Mouse (Mus musculus): ENCODE data around the gene Xpot. TPM values are rescaled to one million over a fixed set of nuclear protein-coding genes. Genes with fewer than 3 reads are reported as not detected.

The Xpot gene
- polyA plus RNA-seq, 1 experiment from 2014 or later: 61.9 TPM

- H3K27me3 ChIP-seq (ENCODE audit: control insufficient read depth, insufficient read depth, low read length): no peaks in the 10 kb centered on the region
- no peak for ATAC-seq (ENCODE audit: insufficient number of reproducible peaks, low FRiP score, low TSS enrichment, low read depth)
- H3K9ac ChIP-seq (ENCODE audit: low read length): no peak overlapping the region
- H3K4me2 ChIP-seq (ENCODE audit: low read depth, severe bottlenecking): no peak overlapping the region
- H3K36me3 ChIP-seq (ENCODE audit: control insufficient read depth, insufficient read depth, low read length): peaks cover 16% of the 10 kb centered on the region; the same call in 1 of the 2 replicates
- 80% methylated on average over 2 of the region's 2 CpGs for WGBS
- H3K4me1 ChIP-seq (ENCODE audit: control insufficient read depth, insufficient read depth, low read length): no peaks in the 10 kb centered on the region
- H3K27ac ChIP-seq (replicated peaks; ENCODE audit: low read depth, low read length): no peak overlapping the region
- H3K4me3 ChIP-seq (ENCODE audit: low read depth, low read length): no peak overlapping the region
- no peaks in the 10 kb centered on the region for H3K9me3 ChIP-seq (ENCODE audit: control insufficient read depth, low read length)
- DNase-seq (ENCODE audit: low spot score): no peak
Measured at GRCm38 (mm10) chr10:121558231-121558630, 67.9 kb downstream of the Xpot start.

GRCm38 (mm10) chr10:121556263-121556662 lies 69.9 kb downstream of the Xpot start:
- no peak for ATAC-seq (ENCODE audit: insufficient number of reproducible peaks, low FRiP score, low TSS enrichment, low read depth)
- no peak for DNase-seq (ENCODE audit: low spot score)
- Histone ChIP-seq H3K27me3 (ENCODE audit: control insufficient read depth, insufficient read depth, low read length) (no peaks in the 10 kb centered on the region), H3K4me2 (ENCODE audit: low read depth, severe bottlenecking) (no peak overlapping the region), H3K9me3 (ENCODE audit: control insufficient read depth, low read length) (no peaks in the 10 kb centered on the region), H3K27ac (replicated peaks; ENCODE audit: low read depth, low read length) (no peak overlapping the region), H3K9ac (ENCODE audit: low read length) (no peak overlapping the region), H3K36me3 (ENCODE audit: control insufficient read depth, insufficient read depth, low read length) (peaks cover 22% of the 10 kb centered on the region; the same call in 1 of the 2 replicates), H3K4me3 (ENCODE audit: low read depth, low read length) (no peak overlapping the region), H3K4me1 (ENCODE audit: control insufficient read depth, insufficient read depth, low read length) (no peaks in the 10 kb centered on the region)
- 79% methylated on average over 6 of the region's 6 CpGs for WGBS

GRCm38 (mm10) chr10:121550334-121550733 lies 75.8 kb downstream of the Xpot start:
- Histone ChIP-seq H3K4me3 (ENCODE audit: low read depth, low read length) (no peak overlapping the region), H3K36me3 (ENCODE audit: control insufficient read depth, insufficient read depth, low read length) (peaks cover 30% of the 10 kb centered on the region; the same call in 1 of the 2 replicates), H3K27ac (replicated peaks; ENCODE audit: low read depth, low read length) (no peak overlapping the region), H3K9me3 (ENCODE audit: control insufficient read depth, low read length) (no peaks in the 10 kb centered on the region), H3K27me3 (ENCODE audit: control insufficient read depth, insufficient read depth, low read length) (no peaks in the 10 kb centered on the region), H3K9ac (ENCODE audit: low read length) (no peak overlapping the region), H3K4me1 (ENCODE audit: control insufficient read depth, insufficient read depth, low read length) (no peaks in the 10 kb centered on the region), H3K4me2 (ENCODE audit: low read depth, severe bottlenecking) (no peak overlapping the region)
- no peak for ATAC-seq (ENCODE audit: insufficient number of reproducible peaks, low FRiP score, low TSS enrichment, low read depth)
- DNase-seq (ENCODE audit: low spot score): no peak
- WGBS: 84% methylated on average over 9 of the region's 9 CpGs

GRCm38 (mm10) chr10:121549670-121550069 lies 76.5 kb downstream of the Xpot start:
- no peak for DNase-seq (ENCODE audit: low spot score)
- Histone ChIP-seq H3K4me2 (ENCODE audit: low read depth, severe bottlenecking) (no peak overlapping the region), H3K27ac (replicated peaks; ENCODE audit: low read depth, low read length) (no peak overlapping the region), H3K27me3 (ENCODE audit: control insufficient read depth, insufficient read depth, low read length) (no peaks in the 10 kb centered on the region), H3K4me1 (ENCODE audit: control insufficient read depth, insufficient read depth, low read length) (no peaks in the 10 kb centered on the region), H3K9me3 (ENCODE audit: control insufficient read depth, low read length) (no peaks in the 10 kb centered on the region), H3K9ac (ENCODE audit: low read length) (no peak overlapping the region), H3K36me3 (ENCODE audit: control insufficient read depth, insufficient read depth, low read length) (peaks cover 24% of the 10 kb centered on the region; the same call in 1 of the 2 replicates), H3K4me3 (ENCODE audit: low read depth, low read length) (no peak overlapping the region)
- ATAC-seq (ENCODE audit: insufficient number of reproducible peaks, low FRiP score, low TSS enrichment, low read depth): no peak
- 89% methylated on average over 5 of the region's 5 CpGs for WGBS

GRCm38 (mm10) chr10:121547162-121547561 lies 79.0 kb downstream of the Xpot start:
- WGBS: 81% methylated on average over 6 of the region's 6 CpGs
- peaks cover 18% of the 10 kb centered on the region; the same call in 1 of the 2 replicates for H3K36me3 ChIP-seq (ENCODE audit: control insufficient read depth, insufficient read depth, low read length)
- DNase-seq (ENCODE audit: low spot score) (no peak), ATAC-seq (ENCODE audit: insufficient number of reproducible peaks, low FRiP score, low TSS enrichment, low read depth) (no peak)
- H3K4me3 ChIP-seq (ENCODE audit: low read depth, low read length): no peak overlapping the region
- no peak overlapping the region for H3K4me2 ChIP-seq (ENCODE audit: low read depth, severe bottlenecking)
- no peaks in the 10 kb centered on the region for H3K4me1 ChIP-seq (ENCODE audit: control insufficient read depth, insufficient read depth, low read length)
- H3K27ac ChIP-seq (replicated peaks; ENCODE audit: low read depth, low read length): no peak overlapping the region
- H3K9ac ChIP-seq (ENCODE audit: low read length): no peak overlapping the region
- no peaks in the 10 kb centered on the region for H3K27me3 ChIP-seq (ENCODE audit: control insufficient read depth, insufficient read depth, low read length)
- no peaks in the 10 kb centered on the region for H3K9me3 ChIP-seq (ENCODE audit: control insufficient read depth, low read length)

GRCm38 (mm10) chr10:121543577-121543976 lies 82.6 kb downstream of the Xpot start:
- H3K4me2 ChIP-seq (ENCODE audit: low read depth, severe bottlenecking): no peak overlapping the region
- no peaks in the 10 kb centered on the region for H3K4me1 ChIP-seq (ENCODE audit: control insufficient read depth, insufficient read depth, low read length)
- no peak overlapping the region for H3K27ac ChIP-seq (replicated peaks; ENCODE audit: low read depth, low read length)
- no peak overlapping the region for H3K4me3 ChIP-seq (ENCODE audit: low read depth, low read length)
- ATAC-seq (ENCODE audit: insufficient number of reproducible peaks, low FRiP score, low TSS enrichment, low read depth) (no peak), DNase-seq (ENCODE audit: low spot score) (no peak)
- 95% methylated on average over 6 of the region's 6 CpGs for WGBS
- no peaks in the 10 kb centered on the region for H3K9me3 ChIP-seq (ENCODE audit: control insufficient read depth, low read length)
- H3K36me3 ChIP-seq (ENCODE audit: control insufficient read depth, insufficient read depth, low read length): peaks cover 6% of the 10 kb centered on the region; the same call in 1 of the 2 replicates
- no peak overlapping the region for H3K9ac ChIP-seq (ENCODE audit: low read length)
- no peaks in the 10 kb centered on the region for H3K27me3 ChIP-seq (ENCODE audit: control insufficient read depth, insufficient read depth, low read length)

GRCm38 (mm10) chr10:121542156-121542555 lies 84.0 kb downstream of the Xpot start:
- no peaks in the 10 kb centered on the region for H3K4me1 ChIP-seq (ENCODE audit: control insufficient read depth, insufficient read depth, low read length)
- H3K27me3 ChIP-seq (ENCODE audit: control insufficient read depth, insufficient read depth, low read length): no peaks in the 10 kb centered on the region
- no peak overlapping the region for H3K4me2 ChIP-seq (ENCODE audit: low read depth, severe bottlenecking)
- WGBS: 98% methylated on average over 3 of the region's 3 CpGs
- DNase-seq (ENCODE audit: low spot score): no peak
- ATAC-seq (ENCODE audit: insufficient number of reproducible peaks, low FRiP score, low TSS enrichment, low read depth): no peak
- H3K9me3 ChIP-seq (ENCODE audit: control insufficient read depth, low read length): no peaks in the 10 kb centered on the region
- no peak overlapping the region for H3K27ac ChIP-seq (replicated peaks; ENCODE audit: low read depth, low read length)
- no peak overlapping the region for H3K4me3 ChIP-seq (ENCODE audit: low read depth, low read length)
- H3K36me3 ChIP-seq (ENCODE audit: control insufficient read depth, insufficient read depth, low read length): peaks cover 5% of the 10 kb centered on the region; the same call in 1 of the 2 replicates
- H3K9ac ChIP-seq (ENCODE audit: low read length): no peak overlapping the region

Small RNAs within 50 kb of the gene (microRNA-seq; reads per million reads assigned to microRNA genes)
- gene Gm24330: not detected

Other genes starting within 250 kb of the Xpot start
- 16.5 and 17.2 TPM in 2 replicates for gene Rassf3, start 150.0 kb downstream of the Xpot start, polyA plus RNA-seq (2014; fragmentation: Nextera tagmentation; extraction: Ambion mirVana)
- 30.7 and 32.6 TPM in 2 replicates for gene Tbk1, start 39.5 kb downstream of the Xpot start, polyA plus RNA-seq (2014; fragmentation: Nextera tagmentation; extraction: Ambion mirVana)
- gene D930020B18Rik, start 15.3 kb upstream of the Xpot start, polyA plus RNA-seq (2014; fragmentation: Nextera tagmentation; extraction: Ambion mirVana): 1.2 and 1.8 TPM in 2 replicates
- gene BC048403, start 113.6 kb upstream of the Xpot start, polyA plus RNA-seq (2014; fragmentation: Nextera tagmentation; extraction: Ambion mirVana): 2.6 and 3.4 TPM in 2 replicates